Comparison of ENCODE assay signal across 24 mouse cellular contexts in the genomic region with DNA sequence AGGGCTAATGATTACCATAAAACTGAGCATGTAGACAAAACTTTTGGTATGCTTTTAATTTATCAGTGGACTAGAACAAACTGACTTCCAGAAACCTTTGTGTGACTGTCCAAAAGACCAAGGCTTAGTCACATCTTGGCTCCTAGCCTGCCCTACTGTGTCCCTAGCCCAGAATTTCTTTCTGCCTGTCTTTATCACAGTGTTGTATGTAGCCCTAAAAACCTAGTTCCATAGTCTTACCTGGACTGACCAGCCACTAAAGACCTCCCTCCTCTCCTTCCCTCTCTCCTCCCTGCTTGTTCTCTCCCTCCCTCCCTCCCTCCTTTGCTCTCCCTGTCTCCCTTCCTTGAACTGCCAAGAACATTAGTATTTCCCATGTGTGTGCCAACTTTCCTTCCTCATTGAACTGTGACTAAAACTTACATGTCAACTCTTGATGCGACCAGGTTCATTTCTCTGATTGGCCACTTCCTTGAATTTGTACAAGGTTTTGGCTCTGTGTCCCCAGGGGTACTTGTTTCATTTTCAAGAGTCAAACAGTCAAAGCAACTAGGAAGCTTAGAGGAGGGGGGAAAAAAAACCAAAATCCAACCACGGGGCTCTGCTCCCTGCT. TPM values are rescaled to one million over a fixed set of nuclear protein-coding genes. Genes with fewer than 3 reads are reported as not detected.
DNase-seq lines count a peak whose midpoint lies in the region; ATAC-seq and TF ChIP-seq lines count a peak whose summit lies in the region.
"Had no signal": no experiment of that assay in that cellular context is flagged by ENCODE, and none has a peak within 500 bp of the region (broad histone marks: within the 10 kb centered on the region; RNA-seq: fewer than 3 reads in every experiment).

No protein-coding gene starts in this region.

- no peaks in the 10 kb centered on the region for H3K36me3 ChIP-seq in embryonic facial prominence, embryonic 14.5 days (ENCODE audit: control insufficient read depth, insufficient read depth, low read length)
- no peaks in the 10 kb centered on the region for H3K36me3 ChIP-seq in embryonic facial prominence, embryonic 10.5 days (replicated peaks)
- H3K36me3 ChIP-seq in liver, adult 2 months (ENCODE audit: control insufficient read depth, insufficient read depth, low read length): no peaks in the 10 kb centered on the region
- H3K36me3 ChIP-seq: forebrain, embryonic 10.5 days; hindbrain, embryonic 13.5 days; limb, embryonic 10.5 days; liver, embryonic 13.5 days had no signal

- H3K9ac ChIP-seq in embryonic facial prominence, embryonic 14.5 days (ENCODE audit: low read depth, low read length): no peak overlapping the region
- H3K9ac ChIP-seq in liver, adult 2 months (ENCODE audit: low read depth, low read length): no peak overlapping the region
- H3K9ac ChIP-seq: embryonic facial prominence, embryonic 13.5 days; hindbrain, embryonic 13.5 days; liver, embryonic 13.5 days had no signal

- H3K9me3 ChIP-seq in embryonic facial prominence, embryonic 14.5 days (ENCODE audit: control insufficient read depth, low read length): no peaks in the 10 kb centered on the region
- H3K9me3 ChIP-seq in embryonic facial prominence, embryonic 10.5 days: no peaks in the 10 kb centered on the region
- H3K9me3 ChIP-seq: embryonic facial prominence, embryonic 13.5 days; forebrain, embryonic 10.5 days; hindbrain, embryonic 13.5 days; limb, embryonic 10.5 days; liver, embryonic 13.5 days; megakaryocyte, embryonic 14.5 days had no signal

- in situ Hi-C loops in Patski (cut with MboI; ENCODE audit: low pct_unique_long_range_greater_than_20kb): no loop called here

- no peak for ATAC-seq in embryonic facial prominence, embryonic 14.5 days (ENCODE audit: low read depth)
- ATAC-seq in Patski: peak; percentile 12
- ATAC-seq: intestine, embryonic 16.5 days; midbrain, embryonic 16.5 days had no signal

- TF ChIP-seq CTCF in liver, adult 2 months (IDR thresholded peaks at IDR 0.05; ENCODE audit: low read depth, low read length): no peak
- TF ChIP-seq CTCF in Patski (IDR thresholded peaks at IDR 0.05): no peak

- DNase-seq in embryonic facial prominence, embryonic 14.5 days (ENCODE audit: low spot score): peak; percentile 43
- no peak for DNase-seq in embryonic facial prominence, embryonic 10.5 days (ENCODE audit: low spot score)
- DNase-seq in liver, adult 2 months (ENCODE audit: extremely low read depth, low read depth, low spot score): peak; percentile 21
- no peak for DNase-seq in liver
- no peak for DNase-seq in Patski (ENCODE audit: low read depth, low spot score)
- peak; percentile 18 for DNase-seq in heart, postnatal 4 days
- no peak for DNase-seq in cerebellum, adult 9-10 months
- DNase-seq: gastrocnemius, postnatal 14 days; kidney, postnatal 10 days; liver, embryonic 13.5 days; right cerebral cortex, adult 18-20 months; thymus, adult 18-20 months had no signal

- H3K4me2 ChIP-seq in embryonic facial prominence, embryonic 14.5 days (ENCODE audit: low read depth, low read length): no peak overlapping the region
- H3K4me2 ChIP-seq: embryonic facial prominence, embryonic 13.5 days; hindbrain, embryonic 13.5 days; liver, embryonic 13.5 days had no signal

- POLR2A ChIA-PET in Patski (lab: Charles Lee): interaction anchor here (0.7 to 1.3 kb wide), 2 partner anchors 20 to 44 kb away, joined by 3 to 4 read pairs; no protein-coding TSS in a partner anchor

- 15% methylated on average over 2 of the region's 2 CpGs for WGBS in embryonic facial prominence, embryonic 14.5 days
- 38% methylated on average over 2 of the region's 2 CpGs for WGBS in embryonic facial prominence, embryonic 10.5 days
- WGBS in liver, adult 2 months: 60% methylated on average over 2 of the region's 2 CpGs

- H3K27ac ChIP-seq in embryonic facial prominence, embryonic 14.5 days (replicated peaks; ENCODE audit: low read depth, low read length): no peak overlapping the region
- no peak overlapping the region for H3K27ac ChIP-seq in embryonic facial prominence, embryonic 10.5 days (replicated peaks)
- H3K27ac ChIP-seq in liver, adult 2 months (replicated peaks; ENCODE audit: insufficient read depth, low read depth, low read length): no peak overlapping the region
- H3K27ac ChIP-seq: embryonic facial prominence, embryonic 13.5 days; forebrain, embryonic 10.5 days; hindbrain, embryonic 13.5 days; left cerebral cortex, adult 2 months; limb, embryonic 10.5 days; liver, embryonic 13.5 days had no signal

- no peaks in the 10 kb centered on the region for H3K79me2 ChIP-seq in liver, adult 2 months (ENCODE audit: control insufficient read depth, insufficient read depth, low read length)

- H3K4me3 ChIP-seq in embryonic facial prominence, embryonic 14.5 days (ENCODE audit: low read depth, low read length): no peak overlapping the region
- no peak overlapping the region for H3K4me3 ChIP-seq in embryonic facial prominence, embryonic 10.5 days
- H3K4me3 ChIP-seq in liver, adult 2 months (ENCODE audit: insufficient read depth, low read depth, low read length): no peak overlapping the region
- H3K4me3 ChIP-seq: embryonic facial prominence, embryonic 13.5 days; forebrain, embryonic 10.5 days; hindbrain, embryonic 13.5 days; left cerebral cortex, adult 2 months; limb, embryonic 10.5 days; liver, embryonic 13.5 days; megakaryocyte, embryonic 14.5 days had no signal

- H3K27me3 ChIP-seq in embryonic facial prominence, embryonic 14.5 days (replicated peaks; ENCODE audit: control insufficient read depth, insufficient read depth, low read length): peaks cover 15% of the 10 kb centered on the region
- peaks cover 100% of the 10 kb centered on the region for H3K27me3 ChIP-seq in embryonic facial prominence, embryonic 10.5 days (replicated peaks; ENCODE audit: low read depth, poor library complexity, severe bottlenecking)
- H3K27me3 ChIP-seq in liver, adult 2 months (ENCODE audit: control insufficient read depth, insufficient read depth, low read length): 0 out of 2 replicates have a peak, but pooled peaks cover 3% of the 10 kb centered on the region
- peaks cover 40% of the 10 kb centered on the region for H3K27me3 ChIP-seq in Patski

- CTCF ChIA-PET in Patski (lab: Charles Lee): no interaction called here

- peaks cover under 1% of the 10 kb centered on the region; the same call in 1 of the 2 replicates for H3K4me1 ChIP-seq in embryonic facial prominence, embryonic 14.5 days (ENCODE audit: control insufficient read depth, insufficient read depth, low read length)
- peaks cover 42% of the 10 kb centered on the region for H3K4me1 ChIP-seq in embryonic facial prominence, embryonic 10.5 days
- H3K4me1 ChIP-seq in liver, adult 2 months (ENCODE audit: control insufficient read depth, insufficient read depth, low read length): peaks cover 4% of the 10 kb centered on the region; the same call in 1 of the 2 replicates
- H3K4me1 ChIP-seq: liver, embryonic 13.5 days; megakaryocyte, embryonic 14.5 days had no signal

- no peak for TF ChIP-seq POLR2A in liver, adult 2 months (IDR thresholded peaks at IDR 0.05; ENCODE audit: extremely low read depth, insufficient read depth, low read length)

RNA-seq across cellular contexts. Expression of a gene that starts 48.8 kb away (rescaled TPM):
- 9.4 and 12.4 TPM in 2 replicates for polyA plus RNA-seq in embryonic facial prominence, embryonic 14.5 days (2014; fragmentation: Nextera tagmentation; extraction: Ambion mirVana)
- polyA plus RNA-seq in embryonic facial prominence, embryonic 10.5 days (2016; fragmentation: Nextera tagmentation; extraction: Ambion mirVana): 16.6 and 17.7 TPM in 2 replicates
- total RNA-seq in liver, adult 2 months (2014; rRNA removed): not detected in 2 replicates
- polyA plus RNA-seq in liver, adult 2 months (2012; rRNA removed): not detected in 2 replicates
- polyA plus RNA-seq in Patski (2021): 0.19 TPM
- under 1 TPM in 1 of 2 experiments, not detected in 1; 0.11 TPM for total RNA-seq in heart, postnatal 4 days (2021)
- total RNA-seq: common myeloid progenitor, adult 5-6 weeks; gastrocnemius, postnatal 14 days; left cerebral cortex, adult 2 months had no signal
- polyA plus RNA-seq: frontal cortex, adult 2 months; intestine, embryonic 16.5 days; lung, embryonic 16.5 days; stomach, embryonic 14.5 days had no signal

Comparison
In these comparisons a context has a peak if more than half of its experiments do, and no peak if none do; other contexts are left out.
1. DNase-seq: peak in embryonic facial prominence, embryonic 14.5 days (single experiment), liver, adult 2 months (single experiment) and heart, postnatal 4 days (single experiment); none in embryonic facial prominence, embryonic 10.5 days (single experiment), liver (single experiment), Patski (single experiment) and cerebellum, adult 9-10 months (single experiment).